Mouse (Mus musculus) gastrocnemius, postnatal 25 days (tissue): ENCODE measurements around the gene Aqp9. TPM values are rescaled to one million over a fixed set of nuclear protein-coding genes. Genes with fewer than 3 reads are reported as not detected.

Experiments used
- DNase-seq: peaks from one replicate; pipeline ENCODE4 v3.0.0; 2022
- total RNA-seq, 2 experiments: library from RNA; stranded (reverse); gene quantifications; 1 replicate in 1 of 2; 2 replicates in 1 of 2; pipeline ENCODE4 v1.2.3; 2021

The Aqp9 gene
- total RNA-seq, 2 experiments from 2014 or later: 0.13 TPM; not detected in 1

GRCm38 (mm10) chr9:71167473-71168215 is 838 bp downstream of the Aqp9 start:
- no peak for DNase-seq

- DNase-seq: no peak
Measured at GRCm38 (mm10) chr9:71166871-71167465, 1.5 kb downstream of the Aqp9 start.

GRCm38 (mm10) chr9:71166019-71166705 is 2.3 kb downstream of the Aqp9 start:
- no peak for DNase-seq

GRCm38 (mm10) chr9:71165510-71165909 is 3.0 kb downstream of the Aqp9 start:
- no peak for DNase-seq

- no peak for DNase-seq
Measured at GRCm38 (mm10) chr9:71165061-71165460, 3.4 kb downstream of the Aqp9 start.

GRCm38 (mm10) chr9:71164353-71164752 is 4.1 kb downstream of the Aqp9 start:
- no peak for DNase-seq

- DNase-seq: no peak
Measured at GRCm38 (mm10) chr9:71162858-71163740, 5.4 kb downstream of the Aqp9 start.

GRCm38 (mm10) chr9:71162131-71162857 is 6.2 kb downstream of the Aqp9 start:
- no peak for DNase-seq

- DNase-seq: no peak
Measured at GRCm38 (mm10) chr9:71160849-71161711, 7.4 kb downstream of the Aqp9 start.

GRCm38 (mm10) chr9:71159686-71160085 is 8.8 kb downstream of the Aqp9 start:
- DNase-seq: no peak

- no peak for DNase-seq
Measured at GRCm38 (mm10) chr9:71159060-71159626, 9.3 kb downstream of the Aqp9 start.

GRCm38 (mm10) chr9:71157921-71158646 is 10.4 kb downstream of the Aqp9 start:
- no peak for DNase-seq

GRCm38 (mm10) chr9:71156447-71157035 is 11.9 kb downstream of the Aqp9 start:
- DNase-seq: no peak

- DNase-seq: no peak
Measured at GRCm38 (mm10) chr9:71155399-71156005, 13.0 kb downstream of the Aqp9 start.

GRCm38 (mm10) chr9:71151386-71151785 is 17.1 kb downstream of the Aqp9 start:
- DNase-seq: no peak

- DNase-seq: no peak
Measured at GRCm38 (mm10) chr9:71150175-71150574, 18.3 kb downstream of the Aqp9 start.

GRCm38 (mm10) chr9:71148890-71149289 is 19.6 kb downstream of the Aqp9 start:
- no peak for DNase-seq

- no peak for DNase-seq
Measured at GRCm38 (mm10) chr9:71146210-71146609, 22.3 kb downstream of the Aqp9 start.

- DNase-seq: no peak
Measured at GRCm38 (mm10) chr9:71140205-71140604, 28.3 kb downstream of the Aqp9 start.
